Mouse (Mus musculus) thymus, adult 2 months (tissue): ENCODE measurements around the gene Tyrobp.

Source experiments
- CTCF ChIP-seq: fragments of 200-500 bp; IDR thresholded peaks from 2 replicates; pipeline ENCODE4 v1.5.1; 2012; ENCODE audit warnings: mild to moderate bottlenecking, control low read depth, low read length, moderate library complexity, borderline replicate concordance; ENCODE audit not compliant: control insufficient read depth, poor library complexity, insufficient read depth; ENCODE audit errors: extremely low read depth
- POLR2A ChIP-seq: fragments of 200-500 bp; IDR thresholded peaks from 2 replicates; pipeline ENCODE4 v1.6.1; 2012; ENCODE audit warnings: mild to moderate bottlenecking, low read length, control low read depth, moderate library complexity; ENCODE audit not compliant: control insufficient read depth, poor library complexity, insufficient read depth; ENCODE audit errors: extremely low read depth

DNA sequence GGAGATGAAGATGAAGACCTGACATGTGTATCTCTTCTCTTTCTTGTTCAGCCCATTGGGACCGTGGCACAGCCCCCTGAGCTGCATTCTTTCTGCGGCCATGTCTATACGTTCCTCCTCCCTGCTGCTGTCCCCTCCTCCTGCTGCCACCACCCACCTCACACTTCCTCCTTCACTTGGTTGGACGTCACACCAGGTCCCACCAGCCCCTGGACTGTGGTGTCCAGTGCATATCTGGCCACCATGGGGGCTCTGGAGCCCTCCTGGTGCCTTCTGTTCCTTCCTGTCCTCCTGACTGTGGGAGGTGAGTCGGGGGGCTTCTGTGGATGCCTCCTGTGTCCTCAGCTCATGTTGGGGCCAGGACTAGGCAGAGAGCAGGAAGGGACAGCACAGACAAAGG, at the start of gene Tyrobp:
- TF ChIP-seq POLR2A, result no peak
- TF ChIP-seq CTCF, result no peak
